Mouse (Mus musculus) layer of hippocampus, adult 9-10 months (tissue): ENCODE results near the gene Tmod2.

ENCODE experiments used
- DNase-seq: peaks from one replicate; pipeline ENCODE4 v3.0.0; 2022; ENCODE audit warnings: low spot score

Tmod2 gene

GRCm38 (mm10) chr9:75600166-75600934 lies 10.8 kb downstream of the Tmod2 start:
- DNase-seq: no peak

DNA sequence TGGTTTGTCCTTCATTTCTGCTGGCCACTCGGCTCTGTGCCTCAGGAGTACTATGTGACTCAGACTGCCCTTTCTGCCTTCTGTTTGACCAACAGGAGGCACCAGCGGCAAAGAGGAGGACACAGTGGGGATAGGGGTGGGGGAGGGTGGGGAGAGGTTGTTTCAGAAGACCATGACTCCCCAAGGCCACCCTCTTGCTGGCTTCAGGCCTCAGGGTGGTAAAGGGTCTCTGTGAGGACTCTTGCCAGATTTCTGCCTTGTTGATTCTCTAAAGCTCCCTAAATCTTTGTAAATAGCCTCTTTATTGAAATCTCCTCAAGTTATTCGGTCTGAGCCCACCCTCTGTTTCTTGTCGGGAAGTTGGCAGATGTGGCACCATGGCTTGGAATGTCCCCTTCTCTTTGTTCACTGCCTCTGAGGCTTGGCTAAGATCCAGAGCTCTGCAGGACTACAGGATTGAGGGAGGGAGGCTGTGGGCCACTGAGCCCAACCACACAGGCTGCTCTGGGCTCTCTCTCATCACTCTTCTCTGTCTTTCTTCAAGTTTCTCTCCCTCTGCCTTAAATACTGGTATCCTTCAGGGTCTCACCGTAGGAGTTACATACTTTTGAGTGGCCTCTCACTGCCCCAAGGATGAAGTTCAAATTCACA lies 11.8 kb downstream of the Tmod2 start:
- no peak for DNase-seq

DNA sequence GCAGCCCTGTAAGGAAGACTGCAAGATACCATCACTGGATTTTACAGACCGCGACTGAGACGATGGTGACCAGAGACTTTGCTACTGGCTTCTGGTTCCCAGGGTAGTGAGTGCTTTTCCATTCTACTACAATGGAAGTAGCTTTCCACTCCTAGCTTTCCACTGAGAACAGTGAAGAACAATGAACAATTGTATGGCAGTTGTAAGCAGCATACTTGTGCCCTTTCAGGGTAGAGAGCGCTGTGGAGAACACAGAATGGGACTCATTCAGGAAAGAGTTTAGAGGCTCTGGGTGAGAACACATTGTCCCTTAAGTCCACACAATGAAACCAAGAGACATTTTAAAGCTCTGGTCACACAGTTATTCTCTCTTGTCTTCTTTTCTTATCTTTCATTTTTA lies 13.5 kb downstream of the Tmod2 start:
- no peak for DNase-seq

- no peak for DNase-seq
Observed at GRCm38 (mm10) chr9:75597036-75597435, 14.1 kb downstream of the Tmod2 start.

- DNase-seq: no peak
Observed at GRCm38 (mm10) chr9:75593481-75593880, 17.6 kb downstream of the Tmod2 start.

DNA sequence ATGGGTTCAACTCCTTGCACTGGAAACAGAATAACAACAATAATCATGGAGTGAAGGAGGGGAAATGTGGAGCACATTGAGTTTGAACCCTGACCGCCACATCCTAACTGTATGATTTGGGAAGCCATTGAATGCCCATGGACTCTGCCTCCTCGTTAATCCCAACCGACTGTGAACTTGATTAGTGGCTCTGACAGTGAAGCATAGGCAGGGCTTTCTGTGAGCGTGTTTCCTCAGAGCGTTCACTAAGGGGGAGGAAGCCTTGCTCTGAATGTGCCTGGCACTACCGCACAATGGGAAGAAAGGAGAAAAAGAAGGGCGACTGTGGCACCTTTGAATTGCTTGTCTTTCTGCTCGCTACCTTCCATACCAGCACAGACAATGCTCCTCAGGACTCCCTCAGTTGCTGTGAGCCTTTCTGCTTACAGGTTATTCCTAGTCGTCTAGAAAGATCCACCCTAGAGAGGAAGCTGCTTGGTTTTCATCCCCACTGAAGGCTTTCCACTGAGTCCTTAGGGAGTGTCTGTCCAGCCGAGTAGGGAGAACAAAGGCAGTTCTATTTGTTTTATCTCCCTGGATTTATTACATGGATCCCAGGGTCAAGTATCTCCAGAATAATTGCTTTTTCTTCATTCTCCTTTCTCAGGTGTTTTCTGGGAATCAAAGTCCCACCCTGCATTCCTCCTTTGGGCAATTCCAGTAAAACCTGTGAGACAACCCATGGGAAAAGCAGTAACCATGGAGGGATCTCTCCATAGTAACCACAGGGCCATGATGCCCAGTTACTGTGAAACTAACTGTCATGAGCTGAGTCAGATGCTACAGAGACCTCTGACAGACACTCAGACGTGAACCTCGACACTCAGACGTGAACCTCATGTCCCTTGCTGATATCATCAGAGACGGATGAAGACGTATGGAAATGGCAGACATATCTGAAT lies 21.0 kb downstream of the Tmod2 start:
- DNase-seq: no peak

- DNase-seq: no peak
Observed at GRCm38 (mm10) chr9:75581694-75582350, 29.3 kb downstream of the Tmod2 start.

DNA sequence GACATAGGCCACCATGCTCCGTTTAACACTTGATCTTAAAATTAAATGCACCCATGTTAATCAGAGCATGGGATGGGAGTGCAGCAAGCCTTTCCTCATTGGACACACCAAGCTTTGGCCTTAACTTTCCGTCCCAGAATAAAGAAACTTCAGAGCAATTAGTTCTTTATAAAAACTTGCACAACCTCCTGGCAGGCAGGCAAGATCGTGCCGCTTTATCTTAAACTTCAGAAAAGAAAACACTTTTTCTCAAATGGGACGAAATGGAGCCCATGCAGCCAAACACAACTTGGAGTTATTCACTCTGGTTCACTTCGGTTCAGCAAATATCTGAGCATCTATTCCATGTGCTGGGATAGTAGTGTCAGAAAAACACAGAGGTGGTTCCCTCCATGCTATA lies 31.8 kb downstream of the Tmod2 start:
- DNase-seq: no peak

- DNase-seq: no peak
Observed at GRCm38 (mm10) chr9:75571036-75571942, 39.8 kb downstream of the Tmod2 start.

DNA sequence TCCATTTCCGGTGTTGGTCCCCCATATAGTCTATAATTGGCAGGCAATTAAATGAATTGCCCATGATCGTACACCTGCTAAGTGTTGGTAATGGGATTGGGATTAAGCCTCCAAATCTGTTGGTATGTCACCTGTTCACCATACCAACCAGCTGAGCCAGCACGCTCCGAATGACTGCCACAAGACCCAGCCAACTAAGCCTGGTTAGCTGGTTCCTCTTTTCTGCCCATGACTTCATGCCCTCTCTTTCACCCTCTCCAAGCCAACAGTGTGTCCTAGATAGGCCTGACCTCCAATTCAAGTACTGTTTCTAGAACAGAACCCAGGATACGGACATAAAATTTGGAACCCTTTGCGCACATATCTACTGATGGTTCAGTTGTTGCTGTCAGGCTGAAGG lies 42.7 kb downstream of the Tmod2 start:
- DNase-seq: no peak

DNA sequence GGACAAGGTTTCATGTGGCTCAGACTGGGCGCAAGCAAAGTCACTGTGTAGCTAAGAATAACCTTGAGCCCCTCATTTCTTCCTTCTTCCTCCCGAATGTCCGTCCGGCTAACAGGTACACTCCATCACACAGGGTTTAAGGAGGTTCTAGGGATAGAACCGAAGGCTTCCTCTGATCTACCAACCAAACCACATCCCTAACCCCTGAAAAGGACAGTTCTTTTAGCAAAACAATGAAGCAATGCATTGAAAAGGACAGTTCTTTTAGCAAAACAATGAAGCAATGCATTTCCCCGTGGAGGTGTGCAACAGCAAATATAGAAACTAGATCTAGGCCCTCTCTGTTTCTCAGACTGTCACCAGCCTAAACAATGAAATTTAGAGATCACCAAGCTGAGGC lies 46.2 kb downstream of the Tmod2 start:
- DNase-seq: no peak

GRCm38 (mm10) chr9:75563622-75564021 lies 47.5 kb downstream of the Tmod2 start:
- no peak for DNase-seq

DNA sequence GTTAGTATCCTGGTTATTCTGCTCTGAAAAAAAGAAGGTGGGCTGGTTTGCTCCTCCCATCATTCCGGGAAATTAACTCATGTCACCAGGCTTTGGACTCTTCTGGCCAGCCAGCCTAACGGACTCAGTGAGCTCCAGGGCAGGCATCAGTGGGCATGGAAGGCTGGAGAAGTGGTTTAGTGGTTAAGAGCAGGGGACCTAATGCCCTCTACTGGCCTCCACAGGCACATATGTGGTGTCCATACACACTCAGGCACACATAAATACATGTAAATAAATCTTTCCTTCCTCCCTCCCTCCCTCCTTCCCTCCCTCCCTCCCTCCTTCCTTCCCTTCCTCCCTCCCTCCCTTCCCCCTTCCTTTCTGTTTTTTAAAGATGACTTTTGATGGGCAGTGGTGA lies 47.9 kb downstream of the Tmod2 start:
- DNase-seq: no peak

DNA sequence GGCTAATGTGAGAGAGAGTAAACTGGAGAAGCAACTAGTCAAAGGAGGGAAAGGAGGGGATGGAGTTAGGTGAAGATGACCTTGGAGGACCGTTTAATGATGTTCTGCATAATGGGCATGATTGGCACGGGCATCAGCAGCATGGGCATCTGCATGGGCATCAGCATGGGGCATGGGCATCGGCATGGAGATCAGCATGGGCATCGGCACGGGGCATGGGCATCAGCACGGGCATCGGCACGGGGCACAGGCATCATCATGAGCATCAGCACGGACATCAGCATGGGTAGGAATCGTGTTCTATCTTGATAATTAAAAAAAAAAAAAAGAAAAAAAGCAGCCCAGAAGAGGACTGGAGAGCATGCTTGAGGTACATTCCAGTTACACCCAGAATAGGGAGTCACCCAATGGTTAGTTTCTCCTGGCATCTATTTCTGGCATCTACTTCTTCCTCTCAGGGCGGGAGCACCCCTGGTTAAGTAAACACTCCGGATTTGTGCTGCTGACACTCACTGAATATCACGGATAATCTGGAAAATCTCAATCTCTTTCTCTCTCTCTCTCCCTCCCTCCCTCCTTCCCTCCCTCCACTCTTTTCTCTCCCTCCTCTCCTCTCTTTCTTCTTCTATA lies 50.0 kb downstream of the Tmod2 start:
- no peak for DNase-seq

GRCm38 (mm10) chr9:75560353-75560752 lies 50.8 kb downstream of the Tmod2 start:
- no peak for DNase-seq

- DNase-seq: peak; percentile 95
Observed at GRCm38 (mm10) chr9:75559512-75560012, 51.6 kb downstream of the Tmod2 start, which contains the start of gene Tmod3. TSS of gene Tmod3 (minus strand) at chr9:75559657.

DNA sequence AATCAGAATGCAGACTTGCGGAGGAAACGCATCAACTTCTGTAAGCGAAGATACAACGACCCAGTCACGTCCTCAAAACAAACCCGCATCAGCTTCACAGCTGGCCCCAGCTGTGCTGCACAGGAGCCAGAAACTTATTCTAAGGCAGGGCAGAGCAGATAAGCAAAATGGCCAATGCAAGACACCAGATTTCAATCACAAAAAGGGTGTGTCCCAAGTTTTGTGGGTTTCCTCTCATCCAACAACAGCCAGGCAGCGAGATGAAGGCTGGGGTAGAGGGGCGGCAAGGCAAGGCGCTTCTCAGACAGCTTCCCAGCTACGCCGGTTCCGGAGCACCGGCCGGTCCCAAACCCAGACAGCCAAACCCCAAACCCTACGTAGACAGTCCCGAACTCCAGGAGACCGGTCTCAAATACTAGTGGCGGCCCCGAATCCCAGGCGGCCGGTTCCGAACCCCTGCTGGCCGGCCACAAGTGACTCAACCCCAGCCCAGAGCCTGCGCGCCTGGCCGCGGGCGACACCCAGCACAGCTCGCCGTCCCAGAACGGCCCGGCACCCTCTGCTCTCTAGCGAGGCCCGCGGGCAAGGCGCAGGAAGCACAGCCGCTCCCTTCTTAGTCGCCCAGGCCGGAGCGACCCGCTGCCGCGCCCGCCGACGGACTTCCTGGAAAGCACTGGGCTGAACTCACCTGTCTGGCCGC lies 52.2 kb downstream of the Tmod2 start:
- DNase-seq: no peak

DNA sequence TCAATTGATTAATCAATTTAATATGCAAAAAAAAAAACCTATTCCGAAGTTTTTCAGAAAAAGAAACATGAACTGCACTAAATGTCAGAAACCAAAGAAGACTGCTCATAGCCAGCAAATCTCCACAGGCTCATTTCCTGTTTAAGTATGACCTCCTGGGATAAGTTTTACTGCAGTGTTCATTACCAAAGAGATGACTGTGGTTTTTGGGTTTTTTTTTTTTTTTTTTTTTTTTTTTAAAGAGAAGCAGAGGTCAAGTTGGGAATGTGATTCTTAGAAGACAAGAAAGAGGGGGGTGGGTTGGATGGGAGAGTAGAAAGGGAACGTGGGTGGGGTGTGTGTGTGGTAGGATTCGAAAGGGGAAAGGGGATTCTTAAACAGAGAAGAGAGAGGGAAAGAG lies 52.8 kb downstream of the Tmod2 start:
- no peak for DNase-seq

- no peak for DNase-seq
Observed at GRCm38 (mm10) chr9:75553719-75554118, 57.4 kb downstream of the Tmod2 start.

DNA sequence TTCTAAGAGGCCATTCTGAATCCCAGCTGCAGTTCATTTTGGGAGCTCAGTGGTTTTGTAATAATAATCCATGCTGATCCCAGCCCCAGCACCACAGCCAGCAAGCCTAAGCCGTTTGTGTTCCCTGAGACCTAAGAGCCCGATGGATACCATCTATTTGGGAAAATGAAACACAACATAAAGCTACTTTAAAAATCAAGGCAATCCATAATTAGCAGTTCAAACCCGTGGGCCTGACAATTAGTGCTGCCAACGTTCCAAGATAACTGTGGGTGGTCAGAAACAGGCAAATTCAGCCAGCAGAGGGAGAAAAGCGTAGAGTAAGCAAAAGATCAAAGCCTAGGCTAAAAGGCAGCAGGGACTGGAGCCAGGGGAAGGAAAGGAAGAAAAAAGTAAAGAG lies 59.8 kb downstream of the Tmod2 start:
- no peak for DNase-seq
